Mouse (Mus musculus) embryonic facial prominence, embryonic 10.5 days (tissue): ENCODE measurements around the gene Mob3b. TPM values are rescaled to one million over a fixed set of nuclear protein-coding genes. Genes with fewer than 3 reads are reported as not detected.
"Not testable (repeated sequence)": the region's sequence is repeated elsewhere in the genome, so short reads cannot be mapped to it uniquely, and the experiment has no call there.

ENCODE experiments used
- DNase-seq: peaks from one replicate; pipeline ENCODE4 v3.0.0-alpha.2; 2017; ENCODE audit warnings: low spot score
- H3K27ac ChIP-seq: fragments of 300-500 bp; sonication (generic); replicated peaks from 2 replicates; pipeline ENCODE4 v1.5.1; 2016; ENCODE audit warnings: mild to moderate bottlenecking
- H3K27me3 ChIP-seq: fragments of 300-500 bp; sonication (generic); replicated peaks from 2 replicates; pipeline ENCODE4 v1.6.1; 2016; ENCODE audit warnings: low read depth, mild to moderate bottlenecking; ENCODE audit not compliant: poor library complexity, severe bottlenecking
- H3K36me3 ChIP-seq: fragments of 300-500 bp; sonication (generic); replicated peaks from 2 replicates; pipeline ENCODE4 v1.6.1; 2016; ENCODE audit warnings: mild to moderate bottlenecking, moderate library complexity
- H3K4me1 ChIP-seq: fragments of 300-500 bp; sonication (generic); 2 replicates; pipeline ENCODE4 v1.6.1; 2016
- H3K4me3 ChIP-seq: fragments of 300-500 bp; sonication (generic); 2 replicates; pipeline ENCODE4 v1.5.1; 2016; ENCODE audit warnings: mild to moderate bottlenecking, moderate library complexity
- H3K9me3 ChIP-seq: fragments of 300-500 bp; sonication (generic); 2 replicates; pipeline ENCODE4 v1.6.1; 2016; ENCODE audit warnings: mild to moderate bottlenecking
- WGBS: fragments of 180-500 bp; shearing (Covaris S2); methylation state at CpG from one replicate; pipeline ENCODE4 v1.1.7; 2016; 5-methylcytosine and 5-hydroxymethylcytosine counted together
- polyA plus RNA-seq: library from polyadenylated mRNA; unstranded; fragments of >200 nt; fragmentation: Nextera tagmentation; extraction: Ambion mirVana; gene quantifications from 2 replicates; pipeline ENCODE4 v1.2.1, GENCODE M21; 2016

Mob3b gene
- polyA plus RNA-seq, 1 experiment from 2014 or later = 14.0 TPM

GRCm38 (mm10) chr4:34907026-34907425 lies 250.3 kb downstream of the Mob3b start:
- peak; percentile 30 for DNase-seq
- H3K4me3 ChIP-seq = no peak overlapping the region
- H3K36me3 ChIP-seq = no peaks in the 10 kb centered on the region
- no peaks in the 10 kb centered on the region for H3K9me3 ChIP-seq
- 43% methylated on average over 14 of the region's 14 CpGs for WGBS
- peaks cover 4% of the 10 kb centered on the region; the same call in 1 of the 2 replicates for H3K4me1 ChIP-seq
- H3K27me3 ChIP-seq = no peaks in the 10 kb centered on the region
- H3K27ac ChIP-seq = no peak overlapping the region

- Histone ChIP-seq H3K9me3 (no peaks in the 10 kb centered on the region), H3K36me3 (no peaks in the 10 kb centered on the region), H3K27ac (no peak overlapping the region), H3K4me3 (no peak overlapping the region), H3K4me1 (peaks cover 4% of the 10 kb centered on the region; the same call in 1 of the 2 replicates), H3K27me3 (no peaks in the 10 kb centered on the region)
- WGBS = 79% methylated on average over 4 of the region's 4 CpGs
- DNase-seq = no peak
Measured at GRCm38 (mm10) chr4:34906151-34906550, 251.1 kb downstream of the Mob3b start.

- 67% methylated on average over 5 of the region's 5 CpGs for WGBS
- no peaks in the 10 kb centered on the region for H3K9me3 ChIP-seq
- peaks cover 6% of the 10 kb centered on the region; the same call in 1 of the 2 replicates for H3K4me1 ChIP-seq
- no peak overlapping the region for H3K27ac ChIP-seq
- H3K36me3 ChIP-seq = no peaks in the 10 kb centered on the region
- H3K27me3 ChIP-seq = no peaks in the 10 kb centered on the region
- no peak overlapping the region for H3K4me3 ChIP-seq
- DNase-seq = peak; percentile 31
Measured at GRCm38 (mm10) chr4:34905396-34905795, 251.9 kb downstream of the Mob3b start.

- WGBS = 72% methylated on average over 3 of the region's 3 CpGs
- not testable (repeated sequence) for H3K27me3 ChIP-seq, H3K9me3 ChIP-seq
Measured at GRCm38 (mm10) chr4:34901582-34901981, 255.7 kb downstream of the Mob3b start.

GRCm38 (mm10) chr4:34901166-34901565 lies 256.1 kb downstream of the Mob3b start:
- 76% methylated on average over 4 of the region's 4 CpGs for WGBS
- Histone ChIP-seq H3K9me3 (no peaks in the 10 kb centered on the region), H3K36me3 (no peaks in the 10 kb centered on the region), H3K4me1 (0 out of 2 replicates have a peak, but pooled peaks cover 6% of the 10 kb centered on the region), H3K4me3 (no peak overlapping the region), H3K27ac (no peak overlapping the region), H3K27me3 (no peaks in the 10 kb centered on the region)
- DNase-seq = no peak

More at GRCm38 (mm10) chr4:34901582-34901981, 255.7 kb downstream of the Mob3b start:
- not testable (repeated sequence) for H3K4me1 ChIP-seq, H3K4me3 ChIP-seq, H3K36me3 ChIP-seq, H3K27ac ChIP-seq, DNase-seq

- Histone ChIP-seq H3K9me3 (no peaks in the 10 kb centered on the region), H3K27me3 (no peaks in the 10 kb centered on the region), H3K4me1 (0 out of 2 replicates have a peak, but pooled peaks cover 6% of the 10 kb centered on the region), H3K27ac (no peak overlapping the region), H3K36me3 (no peaks in the 10 kb centered on the region), H3K4me3 (no peak overlapping the region)
- 58% methylated on average over 9 of the region's 9 CpGs for WGBS
- peak; percentile 52 for DNase-seq
Measured at GRCm38 (mm10) chr4:34900155-34900554, 257.1 kb downstream of the Mob3b start.

- Histone ChIP-seq H3K27me3 (no peaks in the 10 kb centered on the region), H3K9me3 (no peaks in the 10 kb centered on the region), H3K27ac (no peak overlapping the region), H3K36me3 (no peaks in the 10 kb centered on the region), H3K4me1 (0 out of 2 replicates have a peak, but pooled peaks cover 6% of the 10 kb centered on the region), H3K4me3 (no peak overlapping the region)
- WGBS = 96% methylated on average over 1 of the region's 1 CpGs
- DNase-seq = no peak
Measured at GRCm38 (mm10) chr4:34899322-34899721, 258.0 kb downstream of the Mob3b start.

Other genes starting within 250 kb of the Mob3b start
- 0.45 TPM in 2 replicates for gene Ifnk, start 5.4 kb downstream of the Mob3b start, polyA plus RNA-seq
- gene C9orf72, start 68.7 kb upstream of the Mob3b start, polyA plus RNA-seq = 14.2 and 15.9 TPM in 2 replicates